Mouse (Mus musculus): ENCODE data around the gene Mapkap1. TPM values are rescaled to one million over a fixed set of nuclear protein-coding genes. Genes with fewer than 3 reads are reported as not detected.

The Mapkap1 gene
- polyA plus RNA-seq, 1 experiment from 2014 or later = 97.8 TPM

DNA sequence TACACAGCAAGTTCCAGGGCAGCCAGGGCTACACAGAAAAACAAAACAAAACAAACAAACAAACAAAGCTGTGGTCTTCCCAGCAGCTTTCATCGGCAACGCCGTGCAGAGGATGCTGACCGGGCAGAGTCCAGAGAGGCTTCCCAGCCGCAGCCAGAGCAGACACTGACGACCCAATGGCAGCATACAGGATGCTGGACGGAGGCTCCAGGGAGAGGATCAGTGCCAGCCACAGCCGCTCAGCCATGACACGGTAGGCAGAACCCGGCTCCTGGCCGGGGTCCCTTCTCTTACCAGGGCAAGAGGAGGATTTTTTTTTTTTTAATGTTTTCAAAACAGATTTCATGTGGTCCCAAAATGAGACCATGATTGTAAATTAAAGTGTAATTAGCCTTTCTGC is 240.8 kb downstream of the Mapkap1 start:
- H3K27me3 ChIP-seq (replicated peaks) = no peaks in the 10 kb centered on the region
- H3K4me3 ChIP-seq = no peak overlapping the region
- no peaks in the 10 kb centered on the region for H3K36me3 ChIP-seq (replicated peaks)
- H3K4me2 ChIP-seq = no peak overlapping the region
- H3K9ac ChIP-seq = no peak overlapping the region
- ATAC-seq (replicated peaks) = no peak
- 54% methylated on average over 11 of the region's 11 CpGs for WGBS
- H3K27ac ChIP-seq = no peak overlapping the region
- no peaks in the 10 kb centered on the region for H3K9me3 ChIP-seq
- peaks cover 12% of the 10 kb centered on the region for H3K4me1 ChIP-seq

DNA sequence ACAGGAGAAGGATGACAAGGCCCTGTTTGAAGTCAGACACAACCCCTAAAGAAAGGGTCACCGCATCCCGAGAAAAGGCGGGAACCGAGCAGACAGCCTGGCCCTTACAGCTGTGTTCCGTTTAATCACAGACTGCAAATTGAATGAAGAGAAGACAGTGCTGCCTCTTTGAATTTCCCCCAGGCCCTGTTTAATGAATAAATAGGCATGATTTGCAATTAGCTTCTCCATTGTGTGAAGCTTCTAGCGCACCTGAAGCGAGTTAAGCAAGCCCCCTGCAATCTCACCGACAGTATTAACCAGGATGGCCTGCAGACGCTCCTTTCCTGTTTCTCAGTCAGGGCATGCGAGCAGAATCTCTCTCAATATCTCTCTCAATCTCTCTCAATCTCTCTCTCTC is 261.2 kb downstream of the Mapkap1 start:
- H3K27ac ChIP-seq = no peak overlapping the region

DNA sequence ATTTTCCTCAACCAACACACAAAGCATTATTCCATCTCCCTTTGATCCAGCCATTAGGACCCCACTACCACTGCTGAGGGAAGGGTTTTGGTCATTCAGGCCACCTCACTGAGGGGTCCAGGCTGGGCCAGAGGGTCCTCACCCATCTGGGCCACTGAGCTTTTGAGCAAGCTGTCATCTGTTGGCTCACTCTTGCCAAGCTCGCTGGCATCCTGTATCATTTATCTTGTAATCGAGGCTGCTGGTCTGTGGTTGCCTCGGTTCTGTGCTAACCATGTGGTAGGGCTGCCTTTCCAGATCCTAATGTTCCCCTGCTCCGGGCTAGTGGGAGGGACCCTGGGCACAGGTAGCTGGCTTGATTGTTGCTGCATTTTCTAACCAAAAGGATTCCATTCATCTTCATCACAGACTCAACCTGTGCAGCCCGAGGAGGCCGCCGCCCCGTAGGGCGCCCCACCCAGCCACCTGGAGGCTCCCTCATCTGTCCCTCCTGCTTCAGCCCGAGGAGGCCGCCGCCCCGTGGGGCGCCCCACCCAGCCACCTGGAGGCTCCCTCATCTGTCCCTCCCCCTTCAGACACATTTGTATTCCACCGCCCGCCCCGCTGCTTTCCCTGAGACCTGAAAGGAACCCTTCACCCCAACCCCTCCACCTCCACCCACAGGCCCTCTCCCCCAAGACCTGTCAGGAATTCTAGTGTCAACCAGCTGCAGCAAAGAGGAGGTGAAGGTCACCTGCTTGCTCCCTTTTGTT is 262.0 kb downstream of the Mapkap1 start:
- Histone ChIP-seq H3K36me3 (replicated peaks) (no peaks in the 10 kb centered on the region), H3K27ac (no peak overlapping the region), H3K4me2 (no peak overlapping the region), H3K27me3 (replicated peaks) (no peaks in the 10 kb centered on the region), H3K9me3 (no peaks in the 10 kb centered on the region), H3K4me3 (no peak overlapping the region), H3K4me1 (peaks cover 24% of the 10 kb centered on the region), H3K9ac (no peak overlapping the region)
- ATAC-seq (replicated peaks) = no peak
- 54% methylated on average over 17 of the region's 17 CpGs for WGBS

More for the DNA sequence above, 261.2 kb downstream of the Mapkap1 start:
- no peaks in the 10 kb centered on the region for H3K36me3 ChIP-seq (replicated peaks)
- WGBS = 16% methylated on average over 10 of the region's 10 CpGs
- H3K27me3 ChIP-seq (replicated peaks) = no peaks in the 10 kb centered on the region
- no peak overlapping the region for H3K4me2 ChIP-seq
- no peak overlapping the region for H3K4me3 ChIP-seq
- H3K9ac ChIP-seq = no peak overlapping the region
- no peak for ATAC-seq (replicated peaks)
- H3K9me3 ChIP-seq = no peaks in the 10 kb centered on the region
- peaks cover 24% of the 10 kb centered on the region for H3K4me1 ChIP-seq

DNA sequence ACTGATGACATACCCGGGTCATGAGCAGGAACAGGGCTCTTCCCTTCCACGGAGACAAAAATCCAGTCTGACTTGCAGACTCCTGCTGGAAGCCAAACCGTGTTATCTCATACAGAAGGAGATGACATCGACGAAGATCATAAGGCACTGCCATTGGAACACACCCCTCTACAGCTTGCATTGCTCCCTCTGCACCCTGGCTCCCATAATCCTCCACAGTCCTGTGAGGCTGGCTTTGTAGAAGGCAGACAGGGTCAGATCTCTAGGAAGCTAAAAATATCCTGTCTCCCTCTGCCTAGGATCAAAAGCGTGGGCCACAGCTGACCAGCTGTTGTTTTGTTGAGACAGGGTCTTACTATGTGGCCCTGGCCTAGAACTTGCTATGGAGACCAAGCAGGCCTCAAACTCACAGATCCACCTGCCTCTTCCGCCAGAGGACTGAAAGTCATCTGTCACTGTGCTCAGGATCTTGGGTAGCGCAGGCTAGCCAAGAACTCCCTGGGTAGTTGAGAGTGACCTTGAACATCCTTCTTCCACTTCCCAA is 262.7 kb downstream of the Mapkap1 start:
- Histone ChIP-seq H3K4me3 (no peak overlapping the region), H3K9me3 (no peaks in the 10 kb centered on the region), H3K9ac (no peak overlapping the region), H3K27ac (no peak overlapping the region), H3K27me3 (replicated peaks) (no peaks in the 10 kb centered on the region), H3K4me1 (peaks cover 24% of the 10 kb centered on the region), H3K36me3 (replicated peaks) (no peaks in the 10 kb centered on the region), H3K4me2 (no peak overlapping the region)
- WGBS = 62% methylated on average over 8 of the region's 8 CpGs
- ATAC-seq (replicated peaks) = no peak

DNA sequence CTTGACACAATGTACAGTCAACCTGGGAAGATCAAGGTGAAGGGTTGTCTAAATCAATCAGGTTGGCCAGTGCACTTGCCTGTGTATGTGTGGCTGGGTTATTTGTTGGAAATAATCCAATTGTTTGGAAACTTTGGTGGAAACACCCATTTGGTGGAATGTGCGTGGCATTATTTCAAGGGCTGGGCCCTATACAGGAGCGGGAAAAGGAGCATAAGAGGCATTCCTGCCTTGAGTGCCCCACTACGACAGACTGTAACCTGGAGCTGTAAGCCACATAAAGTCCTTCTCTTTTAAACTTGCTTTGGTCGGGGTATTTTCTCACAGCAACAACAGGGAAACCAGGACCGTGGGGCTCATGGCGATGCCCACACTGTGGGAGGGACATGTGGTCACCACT is 263.9 kb downstream of the Mapkap1 start:
- Histone ChIP-seq H3K27ac (no peak overlapping the region), H3K9ac (no peak overlapping the region), H3K9me3 (no peaks in the 10 kb centered on the region), H3K27me3 (replicated peaks) (no peaks in the 10 kb centered on the region), H3K4me3 (no peak overlapping the region), H3K36me3 (replicated peaks) (peaks cover 4% of the 10 kb centered on the region; the same call in 1 of the 2 replicates), H3K4me2 (no peak overlapping the region), H3K4me1 (peaks cover 24% of the 10 kb centered on the region)
- ATAC-seq (replicated peaks) = no peak
- WGBS = 85% methylated on average over 6 of the region's 6 CpGs

DNA sequence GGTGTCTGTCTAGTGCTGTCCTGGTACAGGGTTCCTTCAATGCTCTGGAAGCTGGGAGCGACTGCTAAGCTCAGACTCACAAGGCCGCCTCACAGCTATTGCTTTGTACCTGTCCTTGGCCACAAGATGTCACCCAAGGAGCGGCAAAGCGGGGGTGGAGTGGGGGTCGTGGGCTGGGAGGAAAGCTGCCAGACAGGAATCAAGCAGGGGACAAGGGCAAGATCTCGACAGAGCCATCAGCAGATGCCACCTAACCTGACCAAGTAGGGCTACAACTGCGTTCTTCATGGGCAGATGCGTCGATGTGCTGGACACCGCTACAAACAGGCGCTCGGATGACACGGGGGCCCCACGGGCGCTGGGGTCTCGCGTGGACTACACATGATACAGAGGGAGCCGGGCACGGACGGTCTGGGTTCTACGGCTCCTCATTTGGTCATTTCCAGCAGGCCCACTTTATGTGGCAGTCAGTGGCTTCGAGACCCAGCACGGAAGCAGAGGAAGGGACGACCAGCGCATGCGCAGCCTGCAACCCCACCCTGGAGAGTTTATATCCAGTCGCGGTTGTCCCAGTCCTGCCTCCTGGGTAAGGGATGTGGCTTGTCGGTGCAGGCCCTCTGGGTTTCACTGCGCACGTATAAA is 264.9 kb downstream of the Mapkap1 start:
- H3K4me1 ChIP-seq = peaks cover 24% of the 10 kb centered on the region
- H3K27ac ChIP-seq = peak overlapping the region; percentile 73
- peak overlapping the region; percentile 43 for H3K4me3 ChIP-seq
- ATAC-seq (replicated peaks) = peak; percentile 62
- H3K36me3 ChIP-seq (replicated peaks) = peaks cover 7% of the 10 kb centered on the region; the same call in 1 of the 2 replicates
- H3K9me3 ChIP-seq = no peaks in the 10 kb centered on the region
- WGBS = 20% methylated on average over 31 of the region's 31 CpGs
- peak overlapping the region; percentile 76 for H3K4me2 ChIP-seq
- no peaks in the 10 kb centered on the region for H3K27me3 ChIP-seq (replicated peaks)
- H3K9ac ChIP-seq = peak overlapping the region; percentile 49

DNA sequence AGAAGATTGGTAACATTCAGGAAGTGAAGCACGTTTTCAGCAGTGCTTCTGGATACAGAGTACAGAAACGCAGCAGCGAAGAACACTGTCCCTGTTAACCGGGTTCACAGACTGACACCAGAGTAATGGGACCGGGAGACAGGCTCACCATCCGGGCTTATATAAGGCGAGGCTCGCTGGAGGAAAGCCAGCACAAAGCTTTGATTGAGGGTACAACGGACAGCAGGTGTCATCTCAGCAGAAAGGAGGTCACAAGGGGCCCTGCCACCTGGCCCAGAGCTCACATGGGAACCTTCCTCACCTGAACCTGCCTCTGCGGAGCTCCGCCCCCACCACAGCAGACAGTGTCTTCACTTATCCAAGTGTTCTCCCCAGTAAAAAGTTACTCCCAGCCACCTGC is 267.3 kb downstream of the Mapkap1 start:
- Histone ChIP-seq H3K27me3 (replicated peaks) (no peaks in the 10 kb centered on the region), H3K4me3 (no peak overlapping the region), H3K4me1 (peaks cover 9% of the 10 kb centered on the region), H3K9me3 (no peaks in the 10 kb centered on the region), H3K36me3 (replicated peaks) (peaks cover 15% of the 10 kb centered on the region; the same call in 1 of the 2 replicates), H3K9ac (no peak overlapping the region), H3K4me2 (no peak overlapping the region), H3K27ac (no peak overlapping the region)
- no peak for ATAC-seq (replicated peaks)
- 91% methylated on average over 11 of the region's 11 CpGs for whole genome bisulfite sequencing

Other genes starting within 250 kb of the Mapkap1 start
- 102 and 106 TPM in 2 replicates for gene Pbx3, start 33.6 kb upstream of the Mapkap1 start, polyA plus RNA-seq (2015; fragmentation: Nextera tagmentation; extraction: Ambion mirVana)

All from midbrain, embryonic 15.5 days (tissue).